Mouse (Mus musculus) liver, embryonic 11.5 days (tissue): ENCODE measurements around the gene Zfp943. TPM values are rescaled to one million over a fixed set of nuclear protein-coding genes. Genes with fewer than 3 reads are reported as not detected.

Experiments
- polyA plus RNA-seq: library from polyadenylated mRNA; unstranded; fragments of >200 nt; fragmentation: Nextera tagmentation; extraction: Ambion mirVana; gene quantifications from 2 replicates; pipeline ENCODE4 v1.2.1, GENCODE M21; 2014

Gene Zfp943
- polyA plus RNA-seq, 1 experiment from 2014 or later: 12.8 TPM

Other genes starting within 250 kb of the Zfp943 start
- 5.1 and 5.8 TPM in 2 replicates for gene Zfp229, start 231.8 kb upstream of the Zfp943 start, polyA plus RNA-seq
- gene Zfp820, start 116.8 kb upstream of the Zfp943 start, polyA plus RNA-seq: 3.8 and 5.9 TPM in 2 replicates
- 3.2 and 4.3 TPM in 2 replicates for gene Zfp995, start 52.6 kb upstream of the Zfp943 start, polyA plus RNA-seq
- gene Zfp942, start 88 bp upstream of the Zfp943 start, polyA plus RNA-seq: 20.0 and 21.5 TPM in 2 replicates
- gene Zfp947, start 203.6 kb downstream of the Zfp943 start, polyA plus RNA-seq: 1.3 and 1.8 TPM in 2 replicates